Mouse (Mus musculus) right cerebral cortex, adult 18-20 months (tissue): ENCODE measurements around the gene Espn.
A peak's percentile ranks its signal among the peaks of the same experiment; 100 is the strongest.

Experiments
- DNase-seq: peaks from one replicate; pipeline ENCODE4 v3.0.0; 2022; ENCODE audit warnings: mixed read lengths

Espn gene

GRCm38 (mm10) chr4:152177537-152178343 lies 25.6 kb upstream of the Espn start, which contains the start of gene Acot7:
Gene Acot7 (plus strand): TSS chr4:152178134.
- DNase-seq = peak; percentile 94

GRCm38 (mm10) chr4:152177174-152177536 lies 25.0 kb upstream of the Espn start:
- no peak for DNase-seq

GRCm38 (mm10) chr4:152176638-152177037 lies 24.5 kb upstream of the Espn start:
- DNase-seq = no peak

GRCm38 (mm10) chr4:152173956-152174355 lies 21.8 kb upstream of the Espn start:
- DNase-seq = no peak

- DNase-seq = peak; percentile 79
Observed at GRCm38 (mm10) chr4:152173041-152173440, 20.9 kb upstream of the Espn start.

- no peak for DNase-seq
Observed at GRCm38 (mm10) chr4:152171543-152171942, 19.4 kb upstream of the Espn start.

GRCm38 (mm10) chr4:152170286-152170685 lies 18.1 kb upstream of the Espn start:
- no peak for DNase-seq

GRCm38 (mm10) chr4:152169103-152169502 lies 16.9 kb upstream of the Espn start:
- DNase-seq = no peak

- DNase-seq = no peak
Observed at GRCm38 (mm10) chr4:152168052-152168451, 15.9 kb upstream of the Espn start.

- DNase-seq = no peak
Observed at GRCm38 (mm10) chr4:152165036-152165931, 13.1 kb upstream of the Espn start.

- DNase-seq = no peak
Observed at GRCm38 (mm10) chr4:152162748-152163147, 10.6 kb upstream of the Espn start.

- DNase-seq = no peak
Observed at GRCm38 (mm10) chr4:152161601-152162000, 9.4 kb upstream of the Espn start.

GRCm38 (mm10) chr4:152160748-152161147 lies 8.6 kb upstream of the Espn start:
- no peak for DNase-seq

- no peak for DNase-seq
Observed at GRCm38 (mm10) chr4:152159285-152159678, 7.1 kb upstream of the Espn start.

- DNase-seq = no peak
Observed at GRCm38 (mm10) chr4:152158585-152159284, 6.6 kb upstream of the Espn start, which contains the start of gene Hes2. Gene Hes2 (plus strand): TSS chr4:152158867.

- DNase-seq = no peak
Observed at GRCm38 (mm10) chr4:152157779-152158584, 5.8 kb upstream of the Espn start.

GRCm38 (mm10) chr4:152155019-152155418 lies 2.8 kb upstream of the Espn start:
- no peak for DNase-seq

- DNase-seq = peak; percentile 64
Observed at GRCm38 (mm10) chr4:152153771-152154177, 1.6 kb upstream of the Espn start.

- no peak for DNase-seq
Observed at GRCm38 (mm10) chr4:152151451-152151965, 663 bp downstream of the Espn start.

- no peak for DNase-seq
Observed at GRCm38 (mm10) chr4:152150546-152150945, 1.6 kb downstream of the Espn start.

GRCm38 (mm10) chr4:152146033-152146827 lies 5.9 kb downstream of the Espn start:
- DNase-seq = no peak
